Mouse (Mus musculus): ENCODE data around the gene Hectd2.

Hectd2 gene

DNA sequence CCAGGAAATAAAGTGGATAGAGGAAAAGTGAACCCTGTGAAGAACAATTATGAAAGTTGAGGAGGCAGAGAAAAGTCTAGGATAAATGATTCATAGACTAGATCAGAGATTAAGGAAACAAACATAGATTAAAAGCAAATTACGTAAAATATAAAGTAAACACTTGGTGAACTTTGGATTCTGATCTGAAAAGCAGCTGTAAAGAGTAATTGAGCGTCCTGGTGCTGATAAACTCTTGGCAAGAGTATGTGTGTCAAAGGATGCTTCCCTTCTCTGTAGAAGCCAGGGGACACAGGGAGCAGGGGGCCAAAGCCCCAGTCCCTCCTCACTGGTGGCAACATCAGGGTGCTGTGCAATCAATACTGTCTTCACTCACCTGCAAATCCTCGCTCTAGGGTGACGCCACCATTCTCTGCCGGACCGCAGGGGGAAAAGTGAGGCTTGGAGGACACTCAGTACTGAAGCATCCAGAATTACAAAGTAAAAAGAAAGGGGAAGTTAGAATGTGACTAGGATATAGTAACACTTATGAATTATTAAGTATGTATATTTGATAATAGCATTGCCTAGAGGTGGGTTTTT lies 91.0 kb downstream of the Hectd2 start:
- DNase-seq (ENCODE audit: extremely low read depth, low read depth): peak; percentile 2

- DNase-seq (ENCODE audit: extremely low read depth, low read depth): no peak
Measured at GRCm38 (mm10) chr19:36646132-36646828, 91.8 kb downstream of the Hectd2 start.

DNA sequence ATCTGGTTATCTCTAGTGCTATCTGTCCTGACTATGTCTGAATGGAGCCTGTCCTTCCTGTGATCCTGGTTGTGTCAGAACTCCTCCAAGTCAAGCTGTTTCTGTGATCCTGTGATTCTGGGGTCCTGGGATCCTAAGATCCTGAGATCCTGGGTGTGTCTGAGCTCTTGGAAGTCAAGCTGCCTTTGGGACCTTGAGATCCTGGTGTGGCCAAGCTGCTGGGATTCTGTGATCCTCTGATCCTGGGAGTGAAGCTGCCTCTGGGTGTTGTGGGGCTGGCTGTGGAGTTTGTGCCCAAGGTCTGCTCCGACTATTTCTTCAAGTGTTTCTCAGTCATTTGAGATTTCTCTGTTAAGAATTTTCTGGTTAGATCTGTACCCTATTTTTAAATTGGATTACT lies 98.2 kb downstream of the Hectd2 start:
- DNase-seq (ENCODE audit: extremely low read depth, low read depth): no peak

DNA sequence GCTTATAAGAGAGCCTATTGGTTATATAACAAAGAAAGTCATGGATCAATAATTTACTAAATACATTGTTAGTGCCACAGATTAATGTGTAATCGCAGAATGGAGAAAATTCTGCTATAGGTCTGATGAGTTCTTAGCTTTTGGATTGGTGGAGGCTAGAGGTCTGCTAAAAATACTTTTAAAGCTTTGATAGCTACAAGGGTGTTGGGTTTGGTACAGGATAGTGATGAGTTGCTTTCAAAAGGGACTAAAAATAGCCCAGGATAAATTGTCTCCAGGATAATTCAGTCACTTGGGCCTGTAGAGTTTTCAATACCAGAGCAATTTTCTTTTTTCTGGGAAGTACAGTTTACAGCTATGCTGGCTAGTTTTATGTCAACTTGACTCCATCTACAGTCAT lies 108.3 kb downstream of the Hectd2 start:
- no peak for DNase-seq (ENCODE audit: extremely low read depth, low read depth)

- no peak for DNase-seq (ENCODE audit: extremely low read depth, low read depth)
Measured at GRCm38 (mm10) chr19:36663918-36664317, 109.5 kb downstream of the Hectd2 start.

- no peak for DNase-seq (ENCODE audit: extremely low read depth, low read depth)
Measured at GRCm38 (mm10) chr19:36664417-36664816, 110.0 kb downstream of the Hectd2 start.

DNA sequence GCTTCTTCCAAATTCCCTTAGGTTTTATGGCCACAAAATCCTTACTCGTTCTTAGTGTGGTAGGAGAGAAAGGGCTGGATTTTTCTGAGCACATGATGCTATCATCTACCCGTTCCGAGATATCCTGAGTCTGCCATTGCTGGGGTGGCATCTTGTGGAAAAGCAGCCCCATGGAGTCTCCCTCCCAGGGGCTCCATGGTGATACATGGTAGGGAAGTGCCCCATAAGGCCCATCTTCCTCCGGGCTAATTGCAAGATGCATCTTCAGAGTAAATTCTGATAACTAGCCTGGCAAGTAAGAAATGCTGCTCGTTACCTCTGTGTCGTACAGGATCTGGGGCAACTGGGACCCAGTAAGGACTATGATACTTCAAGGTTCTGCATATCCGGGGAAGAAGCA lies 110.8 kb downstream of the Hectd2 start:
- DNase-seq (ENCODE audit: extremely low read depth, low read depth): no peak

GRCm38 (mm10) chr19:36665641-36666040 lies 111.2 kb downstream of the Hectd2 start:
- no peak for DNase-seq (ENCODE audit: extremely low read depth, low read depth)

GRCm38 (mm10) chr19:36666471-36666870 lies 112.0 kb downstream of the Hectd2 start:
- DNase-seq (ENCODE audit: extremely low read depth, low read depth): no peak

GRCm38 (mm10) chr19:36667368-36667767 lies 112.9 kb downstream of the Hectd2 start:
- no peak for DNase-seq (ENCODE audit: extremely low read depth, low read depth)

DNA sequence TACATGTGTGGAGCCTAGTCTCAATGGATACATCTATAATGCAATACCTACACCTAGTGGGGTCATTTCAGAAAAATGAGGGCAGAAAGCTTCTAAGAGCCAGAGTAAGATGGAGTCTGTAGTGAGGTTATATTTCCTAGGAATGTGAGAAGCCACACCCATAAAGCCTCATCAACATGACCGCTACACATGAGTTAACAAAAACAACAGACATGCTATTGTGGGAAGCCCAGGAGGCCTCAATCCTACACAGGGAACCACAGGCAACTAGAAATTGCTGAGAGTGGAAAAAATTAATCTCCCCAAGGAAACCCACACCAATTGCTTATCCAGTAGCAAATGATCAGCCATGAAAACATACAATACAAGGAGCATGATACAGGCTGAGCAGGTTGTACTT lies 113.7 kb downstream of the Hectd2 start:
- DNase-seq (ENCODE audit: extremely low read depth, low read depth): no peak

GRCm38 (mm10) chr19:36668881-36669639 lies 114.6 kb downstream of the Hectd2 start:
- DNase-seq (ENCODE audit: extremely low read depth, low read depth): no peak

DNA sequence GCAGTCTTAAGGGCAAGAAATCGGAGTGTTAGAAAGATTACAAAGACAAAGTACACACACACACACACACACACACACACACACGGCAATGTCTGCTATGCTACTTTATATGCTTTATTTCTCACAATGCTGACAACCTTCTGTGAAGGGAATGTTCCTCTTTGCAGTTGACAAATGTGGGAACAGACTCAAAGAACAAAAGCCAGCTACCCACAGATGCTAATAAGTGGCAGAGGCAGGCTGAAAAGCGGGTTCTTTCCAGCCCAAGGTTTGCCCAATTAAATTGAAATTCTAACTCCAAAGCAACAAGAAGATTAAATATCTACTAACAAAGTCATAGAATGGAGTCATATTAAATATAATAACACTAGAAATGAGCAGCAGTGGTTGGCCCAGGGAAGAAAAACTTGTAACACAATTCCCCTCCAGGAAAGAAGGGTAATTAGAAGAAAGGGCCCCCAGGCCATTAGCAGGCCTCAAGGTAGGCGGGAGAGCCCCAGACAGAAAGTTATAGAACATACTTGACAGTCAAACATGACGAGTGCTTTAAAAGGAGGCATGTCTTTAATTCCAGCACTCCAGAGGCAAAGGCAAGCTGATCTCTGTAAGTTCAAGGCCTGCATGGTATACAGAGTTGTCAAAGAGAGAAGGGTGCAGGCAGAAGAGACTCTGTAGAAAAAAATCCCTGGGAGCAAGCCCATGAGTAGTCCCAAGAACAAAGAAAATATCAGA lies 115.4 kb downstream of the Hectd2 start:
- DNase-seq (ENCODE audit: extremely low read depth, low read depth): no peak

All from MEL-GATA-1-ER (cell line).